Mouse (Mus musculus): Measurements from ENCODE around the gene Ttll11. TPM values are rescaled to one million over a fixed set of nuclear protein-coding genes. Genes with fewer than 3 reads are reported as not detected.

Gene Ttll11
- 0.51 and 0.76 TPM in 2 replicates for polyA plus RNA-seq (2012)

GRCm38 (mm10) chr2:35979644-35980021 is at the start of gene Ttll11:
Ttll11 (minus strand) TSS chr2:35979913.

Other genes with a start within 250 kb of the Ttll11 start
- gene Ndufa8, start 69.5 kb upstream of the Ttll11 start, polyA plus RNA-seq (2012) = 63.3 and 68.7 TPM in 2 replicates
- gene Morn5, start 69.5 kb upstream of the Ttll11 start, polyA plus RNA-seq (2012) = not detected in 2 replicates
- gene Lhx6, start 125.5 kb upstream of the Ttll11 start, polyA plus RNA-seq (2012) = 0.04 and 0.16 TPM in 2 replicates
- gene Mrrf, start 156.5 kb upstream of the Ttll11 start, polyA plus RNA-seq (2012) = 1.3 and 1.9 TPM in 2 replicates
- gene Rbm18, start 156.9 kb upstream of the Ttll11 start, polyA plus RNA-seq (2012) = 9.6 and 13.3 TPM in 2 replicates

Data from megakaryocyte-erythroid progenitor cell, adult 5 weeks (primary cell).